Mouse (Mus musculus) kidney, adult 18-20 months (tissue): ENCODE results near the gene Cd3g.
"Not testable (repeated sequence)": the region's sequence is repeated elsewhere in the genome, so short reads cannot be mapped to it uniquely, and the experiment has no call there.

ENCODE experiments used
- DNase-seq: peaks from one replicate; pipeline ENCODE4 v3.0.0; 2021

Gene Cd3g

DNA sequence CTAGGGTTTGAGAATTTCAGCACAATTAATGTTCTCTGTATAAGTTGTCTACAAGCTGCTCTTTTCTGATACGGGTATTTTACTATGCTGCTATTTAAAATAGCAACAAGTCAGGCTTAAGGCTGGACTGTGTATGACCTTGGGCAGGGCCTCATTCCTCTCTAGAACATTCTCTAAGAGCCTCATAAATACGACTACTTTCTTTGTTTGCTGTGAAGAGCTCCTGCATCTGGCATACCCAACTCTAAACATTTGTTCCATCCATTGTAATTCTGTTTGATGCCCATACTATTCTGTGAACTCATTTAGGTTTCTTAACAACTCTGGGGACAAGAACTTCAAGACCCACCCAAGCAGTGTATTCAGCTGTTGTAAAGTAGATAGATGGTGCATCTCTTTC, 2.8 kb upstream of the Cd3g start:
- no peak for DNase-seq

DNA sequence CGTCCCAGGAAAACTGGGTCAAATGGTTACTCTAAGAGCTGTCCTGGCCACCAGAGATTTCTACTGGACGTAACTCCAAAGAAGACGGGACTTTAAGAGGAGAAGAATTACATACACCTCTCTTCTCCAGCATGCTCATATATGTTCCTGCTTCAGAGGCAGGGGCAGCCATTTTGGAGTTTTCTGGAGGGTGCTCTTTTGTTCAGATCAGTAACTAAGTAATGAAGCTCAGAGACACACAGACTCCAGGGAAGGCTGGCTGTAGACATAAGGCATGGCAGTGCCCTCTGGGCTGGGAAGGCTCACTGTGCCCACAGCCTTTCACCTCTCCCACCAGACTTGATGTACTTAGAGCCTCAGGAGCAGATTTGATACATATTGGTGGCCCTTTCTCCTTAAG, 2.3 kb upstream of the Cd3g start:
- no peak for DNase-seq

DNA sequence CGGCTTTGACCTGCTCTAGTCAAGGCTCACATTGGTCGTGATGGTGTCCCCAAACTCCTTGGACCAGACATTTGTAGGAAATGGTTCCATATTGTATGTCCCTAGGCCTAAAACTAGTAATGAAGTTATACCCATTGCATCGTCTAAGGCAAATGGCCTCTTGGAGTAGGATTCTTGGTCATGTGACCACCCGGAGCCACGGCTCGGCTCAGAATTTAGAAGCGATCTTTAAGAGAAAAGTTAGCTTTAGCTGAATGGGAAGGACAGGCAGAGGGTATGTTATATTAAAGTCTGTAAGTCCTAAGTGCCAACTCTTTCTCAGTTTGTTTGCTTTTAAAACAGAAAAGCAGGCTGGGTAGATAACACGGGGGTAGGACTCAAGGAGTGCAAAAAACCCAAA, 1.9 kb upstream of the Cd3g start:
- DNase-seq = no peak

DNA sequence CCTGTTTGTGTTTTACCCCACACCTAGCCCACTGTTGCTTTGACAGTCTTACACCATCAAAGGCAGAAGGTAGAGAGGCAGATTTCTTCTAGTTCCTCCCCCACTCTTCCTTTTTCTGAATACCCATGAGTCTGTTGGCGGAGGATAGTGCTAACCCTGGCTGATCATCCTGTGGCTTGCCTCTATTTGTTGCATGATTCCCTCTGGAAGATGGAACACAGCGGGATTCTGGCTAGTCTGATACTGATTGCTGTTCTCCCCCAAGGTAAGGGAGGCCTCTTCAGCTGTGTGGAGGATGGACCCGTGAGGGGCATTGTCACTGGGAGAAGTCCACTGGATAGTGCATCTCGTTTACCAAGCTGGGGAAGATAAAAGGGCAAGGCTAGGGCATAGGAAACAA, 1.4 kb upstream of the Cd3g start, which contains the start of gene Cd3d:
Gene Cd3d (plus strand): TSS at position 111 of the 400 bp plus-strand sequence.
- no peak for DNase-seq

DNA sequence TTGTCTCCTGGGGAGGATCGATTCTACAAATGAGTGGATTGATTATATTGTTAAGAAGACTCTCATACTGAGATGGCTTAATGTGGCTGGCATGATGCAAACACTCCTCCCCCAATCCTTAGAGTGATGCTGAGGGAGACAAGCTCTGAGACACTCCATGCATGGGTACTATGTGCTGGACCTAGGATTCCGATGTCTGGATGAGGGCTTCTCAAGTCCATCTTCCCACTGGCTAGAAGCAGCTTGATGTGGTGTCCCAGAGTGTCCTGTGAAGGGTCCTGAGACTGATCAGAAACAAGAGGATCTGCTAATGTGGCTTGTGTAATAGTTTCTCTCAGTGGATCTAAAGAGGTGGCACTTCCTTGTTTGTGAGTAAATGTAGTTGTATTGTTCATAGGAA, 873 bp upstream of the Cd3g start:
- DNase-seq = no peak

DNA sequence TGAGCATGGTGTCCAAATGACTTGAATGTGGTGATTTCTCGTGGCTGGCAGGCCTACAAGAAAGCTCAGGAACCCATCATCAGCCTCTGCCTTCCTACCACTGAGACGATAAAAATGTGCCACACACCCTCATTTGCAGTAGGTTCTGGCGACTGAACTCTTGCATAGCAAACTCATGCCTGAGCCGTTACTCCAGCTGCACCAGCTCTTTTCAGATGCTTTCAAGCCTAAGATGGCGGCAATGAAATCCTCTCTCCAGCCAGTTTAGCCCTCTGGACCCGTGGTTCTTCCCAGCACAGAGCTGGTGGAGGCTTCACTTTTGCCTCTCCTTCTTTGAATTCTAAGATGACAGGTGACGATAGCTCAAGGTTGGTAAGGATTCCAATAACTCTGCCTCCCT, 425 bp downstream of the Cd3g start:
- no peak for DNase-seq

DNA sequence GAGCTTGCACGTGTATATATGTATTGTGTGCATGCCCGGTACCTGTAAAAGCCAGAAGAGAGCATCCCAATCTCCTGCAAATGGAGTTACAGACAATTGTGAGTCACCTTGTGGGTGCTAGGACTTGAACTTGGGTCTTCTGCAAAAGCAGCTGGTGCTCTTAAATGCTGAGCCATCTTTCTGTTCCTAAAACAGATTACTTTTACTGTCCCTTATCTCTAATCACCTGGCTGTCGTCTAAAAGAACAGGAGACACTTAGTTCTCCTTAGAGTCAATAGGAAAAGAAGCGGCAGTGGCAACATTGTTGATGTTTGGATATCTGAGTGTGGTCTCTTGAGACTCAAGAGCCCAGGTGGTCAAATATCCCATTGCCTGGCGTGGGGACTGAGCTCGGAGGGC, 2.4 kb downstream of the Cd3g start:
- DNase-seq = no peak

DNA sequence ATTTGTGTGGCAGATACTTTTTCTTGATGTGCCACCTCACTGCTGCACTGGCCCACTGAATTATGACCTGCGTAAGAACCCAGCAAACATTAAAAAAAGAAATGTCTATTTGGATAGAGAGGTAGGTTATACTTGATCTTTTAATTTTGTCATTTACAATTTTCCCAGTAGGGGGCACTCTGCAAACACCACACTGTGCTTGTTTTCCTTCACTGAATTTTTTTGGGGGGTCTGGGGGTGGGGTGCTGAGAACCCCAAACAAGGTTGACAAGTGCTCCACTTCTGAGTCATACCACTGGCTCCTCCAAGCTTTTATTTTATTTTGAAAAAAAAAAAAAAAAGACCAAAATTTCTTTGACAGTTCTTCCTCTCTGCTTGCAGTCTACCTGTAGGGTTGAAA, 10.8 kb downstream of the Cd3g start:
- no peak for DNase-seq

DNA sequence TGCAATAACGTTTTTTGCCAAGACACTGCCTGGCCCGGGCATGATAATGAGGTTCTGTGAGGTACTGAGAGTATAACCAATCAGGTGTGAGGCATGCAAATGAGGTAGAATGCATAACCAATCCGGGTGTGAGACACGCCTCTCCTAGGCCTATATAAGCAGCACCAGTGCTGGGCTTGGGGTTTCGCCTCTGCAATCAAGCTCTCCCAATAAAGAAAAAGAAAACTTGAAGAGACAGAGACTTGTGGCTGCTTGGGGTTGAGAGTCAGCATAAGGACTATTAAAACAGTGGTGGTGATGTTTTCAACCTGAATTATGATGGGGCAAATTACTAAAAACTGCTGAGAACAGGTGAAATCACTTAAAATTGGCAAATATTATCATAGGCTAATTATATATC, 12.5 kb downstream of the Cd3g start:
- not testable (repeated sequence) for DNase-seq

DNA sequence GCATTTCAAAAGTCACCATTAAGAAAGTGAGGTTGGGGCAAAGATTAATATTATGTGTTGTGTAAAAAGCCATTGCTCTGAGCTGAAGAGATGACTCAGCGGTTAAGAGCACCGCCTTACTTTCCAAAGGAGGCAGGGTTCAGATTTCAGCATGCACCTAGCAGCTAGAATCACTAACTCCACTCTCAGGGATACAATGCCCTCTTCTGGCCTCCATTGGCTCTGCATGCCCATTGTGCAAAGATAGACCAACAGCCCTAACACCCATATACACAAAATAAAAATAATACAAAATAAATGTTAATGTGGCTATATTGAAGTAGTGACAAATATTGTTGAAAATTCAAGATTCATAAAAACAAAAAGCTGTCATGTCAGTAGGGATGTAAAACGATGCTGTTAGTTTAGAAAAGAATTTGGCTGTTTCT, 13.4 kb downstream of the Cd3g start:
- DNase-seq = peak; percentile 87

DNA sequence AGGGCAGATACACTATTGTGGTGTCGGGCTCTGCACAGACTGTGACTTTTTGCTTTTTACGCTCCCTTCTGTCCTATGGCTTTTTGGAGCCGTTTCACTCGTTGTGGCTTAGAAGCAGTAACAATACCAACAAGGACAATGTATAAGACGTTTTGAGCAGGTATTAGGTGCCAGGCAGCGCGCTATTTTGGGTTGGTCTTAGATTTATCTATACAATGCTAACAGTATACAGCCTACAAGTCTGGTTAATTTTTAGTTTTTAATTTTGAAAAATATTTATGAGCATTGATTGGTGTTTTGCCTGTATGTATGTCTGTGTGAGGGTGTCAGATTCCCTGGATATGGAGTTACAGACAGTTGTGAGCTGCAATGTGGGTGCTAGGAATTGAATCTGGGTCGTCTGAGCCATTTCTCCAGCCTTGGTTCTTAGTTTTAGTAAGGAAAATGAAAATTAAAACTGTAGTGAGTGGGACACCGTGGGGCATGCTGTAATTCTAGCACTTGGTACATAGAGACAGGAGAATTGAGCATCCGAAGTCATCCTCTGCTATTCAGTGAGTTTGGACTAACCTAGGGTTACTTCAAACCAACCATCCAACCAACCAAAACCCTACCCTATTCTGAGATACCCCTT, 14.3 kb downstream of the Cd3g start:
- DNase-seq = no peak

DNA sequence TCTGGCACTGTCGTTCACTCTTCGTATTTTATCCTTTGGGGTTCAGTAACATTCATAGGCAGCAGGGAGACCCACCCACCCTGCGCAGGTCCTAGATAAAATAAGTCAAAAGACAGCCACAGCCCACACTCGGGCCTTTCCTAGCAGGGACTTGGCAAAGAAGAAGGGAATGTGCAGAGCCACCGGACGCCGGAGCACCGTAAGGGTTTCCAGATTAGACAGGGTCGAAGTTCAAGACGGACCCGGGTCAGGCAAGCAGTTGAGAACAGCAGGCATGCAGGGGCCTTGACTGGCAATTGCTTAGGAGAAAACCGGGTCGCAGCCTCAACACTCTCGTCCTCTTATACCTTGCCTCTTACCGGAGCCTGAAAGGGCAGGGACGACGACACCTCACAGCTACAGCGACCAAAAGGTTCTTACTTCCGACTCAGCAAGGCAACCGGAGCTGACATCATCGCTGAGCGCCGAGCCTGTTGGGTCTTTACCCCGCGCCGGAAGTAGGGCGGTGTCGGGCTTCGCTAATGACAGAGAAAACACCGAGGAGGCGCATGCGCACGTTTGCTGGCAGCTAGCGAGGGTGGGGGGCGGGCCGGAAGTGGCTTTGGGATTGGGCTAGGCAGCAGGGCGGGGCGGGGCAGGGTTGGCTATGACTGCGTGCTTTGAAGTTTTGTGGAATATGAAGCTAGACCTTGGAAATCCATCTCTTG, 15.0 kb downstream of the Cd3g start, which contains the start of gene Ube4a:
Gene Ube4a (minus strand): TSS at position 475 of the 707 bp plus-strand sequence.
- DNase-seq = peak; percentile 100

DNA sequence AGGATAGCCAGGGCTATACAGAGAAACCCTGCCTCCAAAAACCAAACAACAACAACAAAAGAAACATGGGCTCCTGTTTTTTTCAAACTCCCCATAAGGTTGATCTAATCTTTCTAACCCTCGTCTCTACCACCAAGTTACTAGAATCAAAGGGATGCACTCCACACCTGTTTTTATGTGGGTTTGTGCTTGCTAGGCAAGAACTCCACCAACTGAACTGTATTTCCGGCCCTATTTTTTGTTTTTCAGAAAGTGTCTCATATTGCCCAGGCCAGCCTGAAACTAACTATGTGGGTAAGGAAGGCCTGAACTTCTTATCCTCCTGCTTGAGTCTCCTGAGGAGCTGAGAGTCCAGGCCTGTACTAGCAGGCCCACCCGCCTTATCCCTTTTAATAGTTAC, 25.8 kb downstream of the Cd3g start:
- DNase-seq = no peak

DNA sequence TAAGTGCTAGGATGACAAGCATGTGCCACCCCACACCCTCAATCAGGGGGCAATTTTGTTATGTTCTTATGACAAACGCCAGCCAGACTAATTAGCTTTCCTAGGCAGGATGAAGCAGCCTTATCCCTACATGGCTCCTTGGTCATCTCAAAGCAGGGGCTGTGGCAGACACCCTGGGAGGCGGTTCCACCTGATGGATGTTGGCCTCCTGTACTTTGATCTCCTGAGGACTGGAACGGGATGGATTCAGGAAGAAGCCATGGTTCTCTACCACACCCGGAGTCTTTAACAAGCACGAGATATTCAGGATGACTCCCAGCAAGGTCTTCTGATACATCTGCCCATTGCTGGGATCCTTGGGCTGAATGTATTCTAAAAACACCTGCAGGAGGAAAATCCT, 32.4 kb downstream of the Cd3g start:
- DNase-seq = no peak

DNA sequence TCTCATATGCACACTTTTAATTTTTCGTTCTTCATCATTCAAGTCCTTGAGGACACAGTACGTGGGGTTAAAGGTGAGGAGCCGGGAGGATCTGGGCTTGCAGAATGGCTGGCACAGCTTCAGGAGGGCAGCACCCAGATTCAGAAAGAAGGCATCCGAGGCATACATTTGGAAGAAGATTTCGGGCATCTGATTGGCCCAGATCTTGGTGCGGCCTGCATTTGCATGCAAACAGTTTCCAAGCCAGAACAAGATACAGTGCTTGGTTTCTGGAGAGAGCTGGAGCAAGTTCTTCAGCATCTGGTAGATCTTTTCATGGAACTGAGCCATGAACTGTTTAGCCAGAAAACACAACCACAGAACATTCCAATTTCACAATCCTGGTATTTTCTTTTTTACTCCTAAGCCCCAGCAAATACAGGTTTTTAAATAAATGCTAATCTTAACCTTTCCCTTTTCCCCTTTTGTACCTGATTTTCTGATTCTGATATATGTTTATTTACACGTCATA, 34.0 kb downstream of the Cd3g start:
- DNase-seq = no peak

DNA sequence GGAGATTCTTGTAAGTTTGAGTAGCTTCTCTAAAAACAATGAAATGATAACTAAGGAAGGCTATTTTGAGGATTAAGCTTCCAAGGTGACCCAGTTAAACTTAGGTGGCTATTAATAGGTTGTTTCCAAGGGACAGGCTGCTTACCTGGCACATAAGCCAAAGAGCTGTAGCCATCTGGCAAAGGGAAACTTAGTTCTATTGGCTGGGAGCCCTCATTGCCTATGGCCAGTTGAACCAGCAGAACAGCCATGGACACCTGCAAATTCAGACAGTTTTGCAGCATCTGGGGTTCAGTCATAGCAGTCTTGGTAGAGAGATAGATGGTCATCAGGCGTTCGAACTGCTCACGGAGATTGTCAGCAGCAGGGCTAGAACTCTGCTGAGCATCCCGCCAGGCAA, 37.8 kb downstream of the Cd3g start:
- DNase-seq = peak; percentile 14

DNA sequence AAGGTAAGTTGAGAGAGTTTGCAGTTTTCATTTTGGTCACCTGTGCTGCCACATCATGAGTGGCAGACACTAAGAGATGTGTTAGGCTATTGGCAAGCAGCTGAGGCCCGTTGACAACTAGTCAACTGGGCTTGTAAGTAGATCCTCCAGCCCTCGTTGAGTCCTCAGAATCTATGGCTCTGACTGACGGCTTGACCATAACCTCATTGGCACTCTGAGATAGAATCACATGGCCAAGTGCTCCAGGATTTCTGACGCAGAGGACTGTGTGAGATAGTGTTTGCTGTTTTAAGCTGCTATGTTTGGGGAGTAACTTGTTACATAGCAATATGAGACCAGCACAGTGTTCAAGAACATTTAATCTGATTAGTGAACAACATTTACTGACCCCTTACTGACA, 38.5 kb downstream of the Cd3g start:
- no peak for DNase-seq

DNA sequence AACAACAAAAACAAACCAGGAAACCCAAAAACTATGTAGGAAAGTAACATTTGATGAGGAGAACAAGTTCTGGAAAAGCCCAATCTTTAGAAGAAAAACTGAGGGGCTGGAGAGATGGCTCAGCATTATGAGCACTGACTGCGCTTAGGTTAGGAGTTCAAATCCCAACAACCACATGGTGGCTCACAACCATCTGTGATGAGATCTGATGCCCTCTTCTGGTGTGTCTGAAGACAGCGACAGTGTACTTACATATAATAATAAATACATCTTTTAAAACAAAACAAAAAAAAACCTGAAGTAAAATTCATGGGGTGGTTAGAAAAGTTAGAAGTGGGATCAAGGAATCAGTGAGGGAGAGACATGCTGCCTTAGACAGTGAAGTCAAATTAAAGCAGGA, 58.7 kb downstream of the Cd3g start:
- DNase-seq = no peak

DNA sequence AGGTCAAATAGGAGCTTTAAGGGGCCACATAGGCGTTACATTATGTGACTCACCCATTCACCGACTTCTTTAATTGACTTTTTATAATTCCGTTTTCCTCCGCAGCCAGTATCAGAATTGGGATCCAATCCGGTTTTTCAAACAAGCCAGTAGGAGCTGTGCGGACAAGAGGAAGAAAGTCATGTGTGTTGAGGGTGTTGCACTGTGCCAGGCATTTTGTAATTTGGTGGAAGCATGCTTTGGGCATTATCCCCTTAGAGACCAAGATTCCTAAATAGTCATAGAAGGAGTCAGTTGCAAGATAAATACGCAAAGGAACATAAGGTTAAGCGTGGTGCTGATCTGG, 59.1 kb downstream of the Cd3g start:
- no peak for DNase-seq

DNA sequence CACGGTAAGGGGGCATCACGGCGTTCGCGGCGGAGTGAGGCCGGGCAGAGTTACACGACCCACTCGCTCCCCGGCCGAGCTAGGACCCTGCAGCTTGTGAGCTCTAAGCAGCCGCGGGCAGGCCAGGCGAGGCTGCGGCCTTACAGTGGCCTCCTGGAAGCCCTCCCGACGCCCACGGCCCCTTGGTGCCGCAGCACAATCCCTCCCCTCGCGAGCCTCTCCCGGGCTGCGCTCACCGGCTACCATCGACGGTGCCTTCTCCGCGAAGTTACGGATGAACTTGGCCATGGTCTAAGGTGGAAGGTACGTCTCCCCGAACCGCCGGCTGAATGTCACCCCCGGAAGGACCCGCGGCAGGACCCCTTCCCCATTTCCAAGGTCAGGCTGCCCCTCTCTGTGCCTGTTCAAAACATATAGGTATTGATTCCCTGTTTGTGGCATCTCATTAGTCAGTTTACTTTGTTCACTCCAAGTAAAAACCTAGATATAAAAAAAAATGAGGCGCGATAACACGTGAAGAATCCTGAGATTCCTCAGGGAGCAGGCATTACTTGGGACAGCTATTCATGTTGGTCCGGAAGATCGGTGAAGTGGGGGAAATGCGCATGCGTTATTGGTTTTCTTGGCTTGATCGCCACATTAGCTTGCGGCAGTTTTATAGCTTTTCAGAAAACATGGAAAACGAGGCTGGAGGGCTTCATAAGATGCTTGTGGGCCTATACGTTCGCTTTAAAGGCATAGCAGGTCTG, 59.7 kb downstream of the Cd3g start, which contains the start of gene Atp5l:
Gene Atp5l (minus strand): TSS at position 369 of the 749 bp plus-strand sequence.
- DNase-seq = peak; percentile 88

DNA sequence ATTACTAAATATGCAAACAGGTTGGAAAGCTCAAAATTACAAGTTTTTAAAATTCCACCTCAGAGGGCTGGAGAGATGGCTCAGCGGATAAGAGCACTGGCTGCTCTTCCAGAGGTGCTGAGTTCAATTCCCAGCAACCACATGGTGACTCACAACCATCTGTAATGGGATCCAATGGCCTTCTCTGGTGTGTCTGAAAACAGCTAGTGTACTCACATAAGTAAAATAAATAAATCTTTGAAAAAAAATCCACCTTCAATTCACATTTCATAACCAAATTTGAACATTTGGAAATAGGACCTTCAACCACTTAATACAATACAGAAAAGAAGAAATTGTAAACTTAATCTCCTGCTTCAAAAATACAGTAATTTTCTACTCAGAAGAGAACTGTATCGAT, 60.6 kb downstream of the Cd3g start:
- no peak for DNase-seq
